ENCODE assay signal across 16 mouse cellular contexts in genomic region chr2:170058774-170059173, GRCm38 (mm10).
A peak's percentile ranks its signal among the peaks of the same experiment; 100 is the strongest.
DNase-seq lines count a peak whose midpoint lies in the region; ATAC-seq and TF ChIP-seq lines count a peak whose summit lies in the region.
"Had no signal": no experiment of that assay in that cellular context is flagged by ENCODE, and none has a peak within 500 bp of the region (broad histone marks: within the 10 kb centered on the region; RNA-seq: fewer than 3 reads in every experiment).

No protein-coding gene starts in this region.

- no peaks in the 10 kb centered on the region for H3K9me3 ChIP-seq in forebrain, embryonic 14.5 days (replicated peaks; ENCODE audit: control insufficient read depth, low read length)
- no peaks in the 10 kb centered on the region for H3K9me3 ChIP-seq in forebrain, embryonic 11.5 days (ENCODE audit: control insufficient read depth, low read length)
- H3K9me3 ChIP-seq in midbrain, postnatal 0 days (ENCODE audit: low read length), result no peaks in the 10 kb centered on the region
- H3K9me3 ChIP-seq in midbrain, embryonic 13.5 days, result no peaks in the 10 kb centered on the region
- H3K9me3 ChIP-seq in midbrain, embryonic 15.5 days, result no peaks in the 10 kb centered on the region
- H3K9me3 ChIP-seq: stomach, embryonic 15.5 days had no signal

- 77% methylated on average over 14 of the region's 14 CpGs for whole genome bisulfite sequencing in forebrain, embryonic 14.5 days
- WGBS in forebrain, embryonic 11.5 days, result 94% methylated on average over 14 of the region's 14 CpGs
- WGBS in kidney, adult 2 months, result 69% methylated on average over 14 of the region's 14 CpGs
- 85% methylated on average over 14 of the region's 14 CpGs for WGBS in midbrain, postnatal 0 days
- WGBS in midbrain, embryonic 13.5 days, result 92% methylated on average over 14 of the region's 14 CpGs
- WGBS in midbrain, embryonic 15.5 days, result 86% methylated on average over 14 of the region's 14 CpGs

- H3K27me3 ChIP-seq in forebrain, embryonic 14.5 days (replicated peaks; ENCODE audit: control insufficient read depth, insufficient read depth, low read length), result no peaks in the 10 kb centered on the region
- H3K27me3 ChIP-seq in forebrain, embryonic 11.5 days (ENCODE audit: control insufficient read depth, insufficient read depth, low read length), result no peaks in the 10 kb centered on the region
- H3K27me3 ChIP-seq in kidney, adult 2 months (replicated peaks; ENCODE audit: control insufficient read depth, insufficient read depth, low read length), result no peaks in the 10 kb centered on the region
- H3K27me3 ChIP-seq in midbrain, postnatal 0 days (ENCODE audit: insufficient read depth, low read length), result no peaks in the 10 kb centered on the region
- no peaks in the 10 kb centered on the region for H3K27me3 ChIP-seq in midbrain, embryonic 13.5 days
- H3K27me3 ChIP-seq in midbrain, embryonic 15.5 days (replicated peaks), result no peaks in the 10 kb centered on the region
- H3K27me3 ChIP-seq: heart, embryonic 12.5 days; limb, embryonic 12.5 days; stomach, embryonic 15.5 days had no signal

- no peaks in the 10 kb centered on the region for H3K36me3 ChIP-seq in forebrain, embryonic 14.5 days (ENCODE audit: control insufficient read depth, insufficient read depth, low read length)
- H3K36me3 ChIP-seq in forebrain, embryonic 11.5 days (ENCODE audit: control insufficient read depth, insufficient read depth, low read length), result no peaks in the 10 kb centered on the region
- H3K36me3 ChIP-seq in kidney, adult 2 months (ENCODE audit: control insufficient read depth, insufficient read depth, low read length), result no peaks in the 10 kb centered on the region
- H3K36me3 ChIP-seq in midbrain, postnatal 0 days (ENCODE audit: insufficient read depth, low read length), result no peaks in the 10 kb centered on the region
- no peaks in the 10 kb centered on the region for H3K36me3 ChIP-seq in midbrain, embryonic 13.5 days
- no peaks in the 10 kb centered on the region for H3K36me3 ChIP-seq in midbrain, embryonic 15.5 days (replicated peaks)
- H3K36me3 ChIP-seq: heart, embryonic 12.5 days; limb, embryonic 12.5 days; stomach, embryonic 15.5 days had no signal

- no peak for TF ChIP-seq POLR2A in kidney, adult 2 months (IDR thresholded peaks at IDR 0.05; ENCODE audit: low read depth, low read length)

- no peak overlapping the region for H3K9ac ChIP-seq in forebrain, embryonic 14.5 days (ENCODE audit: low read length)
- no peak overlapping the region for H3K9ac ChIP-seq in forebrain, embryonic 11.5 days (ENCODE audit: low read length)
- no peak overlapping the region for H3K9ac ChIP-seq in midbrain, postnatal 0 days (replicated peaks; ENCODE audit: low read length, poor library complexity, severe bottlenecking)
- H3K9ac ChIP-seq in midbrain, embryonic 13.5 days (replicated peaks), result no peak overlapping the region
- no peak overlapping the region for H3K9ac ChIP-seq in midbrain, embryonic 15.5 days
- H3K9ac ChIP-seq: heart, embryonic 12.5 days; limb, embryonic 12.5 days; stomach, embryonic 15.5 days had no signal

- DNase-seq in forebrain, embryonic 14.5 days (ENCODE audit: low spot score), result peak; percentile 39
- DNase-seq in forebrain, embryonic 11.5 days (ENCODE audit: low spot score), result no peak
- peak; percentile 37 for DNase-seq in kidney, adult 2 months
- DNase-seq in kidney, adult 11 months, result no peak
- DNase-seq in midbrain, postnatal 0 days (ENCODE audit: low spot score), result peak; percentile 66
- peak; percentile 21 for DNase-seq in lung, postnatal 36 days
- DNase-seq: adrenal gland, postnatal 25 days; cerebellum, adult 11-12 months; embryo, embryonic 11 days; thymus, postnatal 14 days had no signal

- no peak for ATAC-seq in forebrain, embryonic 14.5 days
- ATAC-seq in forebrain, embryonic 11.5 days (replicated peaks; ENCODE audit: low FRiP score), result no peak
- no peak for ATAC-seq in midbrain, postnatal 0 days (ENCODE audit: low FRiP score)
- no peak for ATAC-seq in midbrain, embryonic 13.5 days
- ATAC-seq in midbrain, embryonic 15.5 days (replicated peaks), result no peak

- no peak overlapping the region for H3K27ac ChIP-seq in forebrain, embryonic 14.5 days (ENCODE audit: low read depth, low read length)
- H3K27ac ChIP-seq in forebrain, embryonic 11.5 days (ENCODE audit: low read depth, low read length), result no peak overlapping the region
- H3K27ac ChIP-seq in kidney, adult 2 months (ENCODE audit: insufficient read depth, low read depth, low read length), result no peak overlapping the region
- no peak overlapping the region for H3K27ac ChIP-seq in midbrain, postnatal 0 days (ENCODE audit: low read depth, low read length)
- H3K27ac ChIP-seq in midbrain, embryonic 13.5 days, result no peak overlapping the region
- H3K27ac ChIP-seq in midbrain, embryonic 15.5 days, result no peak overlapping the region
- H3K27ac ChIP-seq: limb, embryonic 12.5 days; macrophage; stomach, embryonic 15.5 days had no signal

- no peak overlapping the region for H3K4me3 ChIP-seq in forebrain, embryonic 14.5 days (ENCODE audit: low read depth, low read length)
- H3K4me3 ChIP-seq in forebrain, embryonic 11.5 days (ENCODE audit: low read depth, low read length), result no peak overlapping the region
- no peak overlapping the region for H3K4me3 ChIP-seq in kidney, adult 2 months (ENCODE audit: insufficient read depth, low read depth, low read length)
- no peak overlapping the region for H3K4me3 ChIP-seq in midbrain, postnatal 0 days (ENCODE audit: low read depth, low read length)
- no peak overlapping the region for H3K4me3 ChIP-seq in midbrain, embryonic 13.5 days (replicated peaks)
- H3K4me3 ChIP-seq in midbrain, embryonic 15.5 days, result no peak overlapping the region
- H3K4me3 ChIP-seq: heart, embryonic 12.5 days; limb, embryonic 12.5 days; stomach, embryonic 15.5 days had no signal

- no peaks in the 10 kb centered on the region for H3K4me1 ChIP-seq in forebrain, embryonic 14.5 days (ENCODE audit: control insufficient read depth, insufficient read depth, low read length)
- no peaks in the 10 kb centered on the region for H3K4me1 ChIP-seq in forebrain, embryonic 11.5 days (replicated peaks; ENCODE audit: control insufficient read depth, insufficient read depth, low read length)
- H3K4me1 ChIP-seq in kidney, adult 2 months (ENCODE audit: control insufficient read depth, insufficient read depth, low read length), result no peaks in the 10 kb centered on the region
- H3K4me1 ChIP-seq in midbrain, postnatal 0 days (ENCODE audit: insufficient read depth, low read length), result no peaks in the 10 kb centered on the region
- no peaks in the 10 kb centered on the region for H3K4me1 ChIP-seq in midbrain, embryonic 13.5 days (replicated peaks)
- no peaks in the 10 kb centered on the region for H3K4me1 ChIP-seq in midbrain, embryonic 15.5 days
- H3K4me1 ChIP-seq: heart, embryonic 12.5 days; stomach, embryonic 15.5 days had no signal

- H3K4me2 ChIP-seq in forebrain, embryonic 14.5 days (ENCODE audit: low read length), result no peak overlapping the region
- no peak overlapping the region for H3K4me2 ChIP-seq in forebrain, embryonic 11.5 days (ENCODE audit: low read depth, low read length, severe bottlenecking)
- H3K4me2 ChIP-seq in midbrain, postnatal 0 days (ENCODE audit: low read depth, low read length, poor library complexity, severe bottlenecking), result no peak overlapping the region
- no peak overlapping the region for H3K4me2 ChIP-seq in midbrain, embryonic 13.5 days (replicated peaks)
- H3K4me2 ChIP-seq in midbrain, embryonic 15.5 days, result no peak overlapping the region
- H3K4me2 ChIP-seq: heart, embryonic 12.5 days; limb, embryonic 12.5 days; stomach, embryonic 15.5 days had no signal

- no peak for TF ChIP-seq CTCF in kidney, adult 2 months (conservative IDR thresholded peaks at IDR 0.05; ENCODE audit: insufficient read depth, insufficient read length, low read depth, low read length)
- no peak for TF ChIP-seq CTCF in midbrain, postnatal 0 days (IDR thresholded peaks at IDR 0.05)

Comparison
In these comparisons a context has a peak if more than half of its experiments do, and no peak if none do; other contexts are left out.
1. DNase-seq: peak in forebrain, embryonic 14.5 days (single experiment), kidney, adult 2 months (single experiment), midbrain, postnatal 0 days (single experiment) and lung, postnatal 36 days (single experiment); none in forebrain, embryonic 11.5 days (single experiment) and kidney, adult 11 months (single experiment).